8 mouse cellular contexts compared by ENCODE assay signal in genomic region chr11:82888491-82888946, GRCm38 (mm10). TPM values are rescaled to one million over a fixed set of nuclear protein-coding genes. Genes with fewer than 3 reads are reported as not detected.
A peak's percentile ranks its signal among the peaks of the same experiment; 100 is the strongest.
DNase-seq lines count a peak whose midpoint lies in the region; ATAC-seq lines count a peak whose summit lies in the region.

No protein-coding gene starts in this region.

- DNase-seq in hindbrain, embryonic 11.5 days (ENCODE audit: low spot score), result no peak
- peak; percentile 65 for DNase-seq in fibroblast of lung, adult 2 months (ENCODE audit: low read depth)
- DNase-seq in midbrain, embryonic 14.5 days, result peak; percentile 31
- no peak for DNase-seq in left cerebral cortex, adult 11 months (ENCODE audit: low spot score)
- DNase-seq in layer of hippocampus, postnatal 25 days (ENCODE audit: extremely low spot score in 1 of 2, low spot score in 1 of 2), result no peak

- no peak for ATAC-seq in hindbrain, embryonic 13.5 days (ENCODE audit: low FRiP score)
- no peak for ATAC-seq in hindbrain, embryonic 11.5 days (ENCODE audit: low FRiP score)
- ATAC-seq in kidney, embryonic 16.5 days (ENCODE audit: low FRiP score, low TSS enrichment), result peak; percentile 26; the same call in 1 of the 2 replicates
- no peak for ATAC-seq in midbrain, embryonic 14.5 days (ENCODE audit: low FRiP score, low TSS enrichment)
- ATAC-seq in erythroid progenitor cell, adult 5-6 weeks (replicated peaks; ENCODE audit: low FRiP score, poor library complexity, severe bottlenecking), result no peak

- no peak overlapping the region for H3K4me3 ChIP-seq in hindbrain, embryonic 13.5 days
- no peak overlapping the region for H3K4me3 ChIP-seq in hindbrain, embryonic 11.5 days (ENCODE audit: low read depth, low read length)
- H3K4me3 ChIP-seq in kidney, embryonic 16.5 days (ENCODE audit: low read length), result 0 out of 2 replicates have a peak overlapping the region, but pooled peaks have one; percentile 67
- H3K4me3 ChIP-seq in midbrain, embryonic 14.5 days (replicated peaks; ENCODE audit: low read depth, low read length), result no peak overlapping the region

- no peak overlapping the region for H3K27ac ChIP-seq in hindbrain, embryonic 13.5 days
- no peak overlapping the region for H3K27ac ChIP-seq in hindbrain, embryonic 11.5 days (ENCODE audit: low read depth, low read length)
- H3K27ac ChIP-seq in kidney, embryonic 16.5 days (ENCODE audit: low read length), result no peak overlapping the region
- H3K27ac ChIP-seq in midbrain, embryonic 14.5 days (replicated peaks; ENCODE audit: low read depth, low read length), result no peak overlapping the region

- peak overlapping the region; percentile 82; the same call in 1 of the 2 replicates for H3K9ac ChIP-seq in hindbrain, embryonic 13.5 days
- no peak overlapping the region for H3K9ac ChIP-seq in hindbrain, embryonic 11.5 days (ENCODE audit: low read depth, low read length)
- H3K9ac ChIP-seq in kidney, embryonic 16.5 days (replicated peaks; ENCODE audit: low read length), result peak overlapping the region; percentile 42; the same call in 1 of the 2 replicates
- H3K9ac ChIP-seq in midbrain, embryonic 14.5 days (replicated peaks; ENCODE audit: low read length), result no peak overlapping the region; the same call in 1 of the 2 replicates

- H3K4me2 ChIP-seq in hindbrain, embryonic 13.5 days, result peak overlapping the region; percentile 91
- no peak overlapping the region for H3K4me2 ChIP-seq in hindbrain, embryonic 11.5 days (replicated peaks; ENCODE audit: low read depth, low read length)
- peak overlapping the region; percentile 79; the same call in 1 of the 2 replicates for H3K4me2 ChIP-seq in kidney, embryonic 16.5 days (replicated peaks; ENCODE audit: low read depth, low read length)
- 0 out of 2 replicates have a peak overlapping the region, but pooled peaks have one; percentile 82 for H3K4me2 ChIP-seq in midbrain, embryonic 14.5 days (ENCODE audit: low read length)

- 40% methylated on average over 10 of the region's 10 CpGs for WGBS in hindbrain, embryonic 13.5 days
- 53% methylated on average over 10 of the region's 10 CpGs for WGBS in hindbrain, embryonic 11.5 days
- WGBS in kidney, embryonic 16.5 days, result 49% methylated on average over 10 of the region's 10 CpGs
- 70% methylated on average over 10 of the region's 10 CpGs for WGBS in midbrain, embryonic 14.5 days

- no peaks in the 10 kb centered on the region for H3K36me3 ChIP-seq in hindbrain, embryonic 13.5 days
- no peaks in the 10 kb centered on the region for H3K36me3 ChIP-seq in hindbrain, embryonic 11.5 days (ENCODE audit: control insufficient read depth, insufficient read depth, low read length)
- no peaks in the 10 kb centered on the region for H3K36me3 ChIP-seq in kidney, embryonic 16.5 days (ENCODE audit: insufficient read depth, low read length)
- no peaks in the 10 kb centered on the region for H3K36me3 ChIP-seq in midbrain, embryonic 14.5 days (ENCODE audit: control insufficient read depth, insufficient read depth, low read length)

- no peaks in the 10 kb centered on the region for H3K9me3 ChIP-seq in hindbrain, embryonic 13.5 days
- no peaks in the 10 kb centered on the region for H3K9me3 ChIP-seq in hindbrain, embryonic 11.5 days (ENCODE audit: control insufficient read depth, low read length)
- no peaks in the 10 kb centered on the region for H3K9me3 ChIP-seq in kidney, embryonic 16.5 days (ENCODE audit: low read length)
- H3K9me3 ChIP-seq in midbrain, embryonic 14.5 days (ENCODE audit: control insufficient read depth, low read length), result no peaks in the 10 kb centered on the region

- H3K4me1 ChIP-seq in hindbrain, embryonic 13.5 days (replicated peaks), result peaks cover 22% of the 10 kb centered on the region
- H3K4me1 ChIP-seq in hindbrain, embryonic 11.5 days (replicated peaks; ENCODE audit: control insufficient read depth, insufficient read depth, low read length), result peaks cover 5% of the 10 kb centered on the region; the same call in 1 of the 2 replicates
- H3K4me1 ChIP-seq in kidney, embryonic 16.5 days (ENCODE audit: insufficient read depth, low read length), result peaks cover 17% of the 10 kb centered on the region
- H3K4me1 ChIP-seq in midbrain, embryonic 14.5 days (ENCODE audit: control insufficient read depth, insufficient read depth, low read length), result peaks cover 16% of the 10 kb centered on the region

- H3K27me3 ChIP-seq in hindbrain, embryonic 13.5 days, result peaks cover 22% of the 10 kb centered on the region; the same call in 1 of the 2 replicates
- no peaks in the 10 kb centered on the region for H3K27me3 ChIP-seq in hindbrain, embryonic 11.5 days (ENCODE audit: control insufficient read depth, insufficient read depth, low read length)
- peaks cover 8% of the 10 kb centered on the region; the same call in 1 of the 2 replicates for H3K27me3 ChIP-seq in kidney, embryonic 16.5 days (ENCODE audit: insufficient read depth, low read length)
- no peaks in the 10 kb centered on the region for H3K27me3 ChIP-seq in midbrain, embryonic 14.5 days (ENCODE audit: control insufficient read depth, insufficient read depth, low read length)

RNA-seq across cellular contexts. Expression of gene Rad51d, which starts 1.9 kb away (rescaled TPM):
- polyA plus RNA-seq in hindbrain, embryonic 13.5 days (2015; fragmentation: Nextera tagmentation; extraction: Ambion mirVana), result 12.3 and 13.4 TPM in 2 replicates
- polyA plus RNA-seq in hindbrain, embryonic 11.5 days (2014; fragmentation: Nextera tagmentation; extraction: Ambion mirVana), result 14.6 and 15.7 TPM in 2 replicates
- 13.8 and 15.1 TPM in 2 replicates for polyA plus RNA-seq in kidney, embryonic 16.5 days (2015; fragmentation: Nextera tagmentation; extraction: Ambion mirVana)
- 11.4 and 17.2 TPM in 2 replicates for polyA plus RNA-seq in midbrain, embryonic 14.5 days (2014; fragmentation: Nextera tagmentation; extraction: Ambion mirVana)
- 2.9 and 5.9 TPM in 2 replicates for total RNA-seq in erythroid progenitor cell, adult 5-6 weeks (2015; ENCODE audit: low replicate concordance)
- 4.4 and 4.5 TPM in 2 replicates for total RNA-seq in erythroid progenitor cell, adult 5-6 weeks (2017; ENCODE audit: low replicate concordance)
- total RNA-seq in layer of hippocampus, postnatal 25 days (2021), result 10 to 100 TPM; 15.1 to 17.2 TPM

RNA-seq across cellular contexts. Expression of gene Fndc8, which starts 3.4 kb away (rescaled TPM):
- 0.71 and 0.80 TPM in 2 replicates for polyA plus RNA-seq in hindbrain, embryonic 13.5 days (2015; fragmentation: Nextera tagmentation; extraction: Ambion mirVana)
- polyA plus RNA-seq in hindbrain, embryonic 11.5 days (2014; fragmentation: Nextera tagmentation; extraction: Ambion mirVana), result 0.09 and 0.22 TPM in 2 replicates
- polyA plus RNA-seq in kidney, embryonic 16.5 days (2015; fragmentation: Nextera tagmentation; extraction: Ambion mirVana), result 0.26 and 0.51 TPM in 2 replicates
- 0.30 and 0.38 TPM in 2 replicates for polyA plus RNA-seq in midbrain, embryonic 14.5 days (2014; fragmentation: Nextera tagmentation; extraction: Ambion mirVana)
- total RNA-seq in erythroid progenitor cell, adult 5-6 weeks (2015; ENCODE audit: low replicate concordance), result not detected in 2 replicates
- not detected in 2 replicates for total RNA-seq in erythroid progenitor cell, adult 5-6 weeks (2017; ENCODE audit: low replicate concordance)
- total RNA-seq in layer of hippocampus, postnatal 25 days (2021), result not detected

RNA-seq across cellular contexts. Expression of gene Rffl, which starts 17.5 kb away (rescaled TPM):
- 4.7 and 5.6 TPM in 2 replicates for polyA plus RNA-seq in hindbrain, embryonic 13.5 days (2015; fragmentation: Nextera tagmentation; extraction: Ambion mirVana)
- 6.3 and 8.8 TPM in 2 replicates for polyA plus RNA-seq in hindbrain, embryonic 11.5 days (2014; fragmentation: Nextera tagmentation; extraction: Ambion mirVana)
- polyA plus RNA-seq in kidney, embryonic 16.5 days (2015; fragmentation: Nextera tagmentation; extraction: Ambion mirVana), result 23.7 and 25.0 TPM in 2 replicates
- 2.6 and 4.2 TPM in 2 replicates for polyA plus RNA-seq in midbrain, embryonic 14.5 days (2014; fragmentation: Nextera tagmentation; extraction: Ambion mirVana)
- total RNA-seq in erythroid progenitor cell, adult 5-6 weeks (2015; ENCODE audit: low replicate concordance), result 57.4 and 59.5 TPM in 2 replicates
- total RNA-seq in erythroid progenitor cell, adult 5-6 weeks (2017; ENCODE audit: low replicate concordance), result 78.4 and 78.7 TPM in 2 replicates
- 10 to 100 TPM; 13.5 to 14.5 TPM for total RNA-seq in layer of hippocampus, postnatal 25 days (2021)

RNA-seq across cellular contexts. Expression of gene Nle1, which starts 19.7 kb away (rescaled TPM):
- polyA plus RNA-seq in hindbrain, embryonic 13.5 days (2015; fragmentation: Nextera tagmentation; extraction: Ambion mirVana), result 27.3 and 35.3 TPM in 2 replicates
- polyA plus RNA-seq in hindbrain, embryonic 11.5 days (2014; fragmentation: Nextera tagmentation; extraction: Ambion mirVana), result 19.8 and 22.9 TPM in 2 replicates
- 36.1 and 40.5 TPM in 2 replicates for polyA plus RNA-seq in kidney, embryonic 16.5 days (2015; fragmentation: Nextera tagmentation; extraction: Ambion mirVana)
- polyA plus RNA-seq in midbrain, embryonic 14.5 days (2014; fragmentation: Nextera tagmentation; extraction: Ambion mirVana), result 24.8 and 28.0 TPM in 2 replicates
- 2.5 and 7.1 TPM in 2 replicates for total RNA-seq in erythroid progenitor cell, adult 5-6 weeks (2015; ENCODE audit: low replicate concordance)
- total RNA-seq in erythroid progenitor cell, adult 5-6 weeks (2017; ENCODE audit: low replicate concordance), result 1.1 and 2.6 TPM in 2 replicates
- total RNA-seq in layer of hippocampus, postnatal 25 days (2021), result 10 to 100 TPM; 30.9 to 43.0 TPM

RNA-seq across cellular contexts. Expression of gene Unc45b, which starts 21.8 kb away (rescaled TPM):
- polyA plus RNA-seq in hindbrain, embryonic 13.5 days (2015; fragmentation: Nextera tagmentation; extraction: Ambion mirVana), result 1.2 and 1.3 TPM in 2 replicates
- polyA plus RNA-seq in hindbrain, embryonic 11.5 days (2014; fragmentation: Nextera tagmentation; extraction: Ambion mirVana), result 0.42 and 0.45 TPM in 2 replicates
- 5.1 and 7.3 TPM in 2 replicates for polyA plus RNA-seq in kidney, embryonic 16.5 days (2015; fragmentation: Nextera tagmentation; extraction: Ambion mirVana)
- 0.32 and 0.84 TPM in 2 replicates for polyA plus RNA-seq in midbrain, embryonic 14.5 days (2014; fragmentation: Nextera tagmentation; extraction: Ambion mirVana)
- not detected in 2 replicates for total RNA-seq in erythroid progenitor cell, adult 5-6 weeks (2015; ENCODE audit: low replicate concordance)
- total RNA-seq in erythroid progenitor cell, adult 5-6 weeks (2017; ENCODE audit: low replicate concordance), result not detected in 2 replicates
- total RNA-seq in layer of hippocampus, postnatal 25 days (2021), result 1 to 10 TPM; 1.1 to 2.4 TPM

Comparison
In these comparisons a context has a peak if more than half of its experiments do, and no peak if none do; other contexts are left out.
1. H3K9ac ChIP-seq: peak in hindbrain, embryonic 13.5 days (single experiment) and kidney, embryonic 16.5 days (single experiment); none in hindbrain, embryonic 11.5 days (single experiment) and midbrain, embryonic 14.5 days (single experiment).
2. DNase-seq: peak in fibroblast of lung, adult 2 months (single experiment) and midbrain, embryonic 14.5 days (single experiment); none in hindbrain, embryonic 11.5 days (single experiment), left cerebral cortex, adult 11 months (single experiment) and layer of hippocampus, postnatal 25 days (0 of 2).